Comparison of ENCODE assay signal across 8 mouse cellular contexts in genomic region chr15:77220137-77220536, GRCm38 (mm10).
A peak's percentile ranks its signal among the peaks of the same experiment; 100 is the strongest.
DNase-seq lines count a peak whose midpoint lies in the region; ATAC-seq and TF ChIP-seq lines count a peak whose summit lies in the region.

No protein-coding gene starts in this region.

- peak overlapping the region; percentile 64 for H3K27ac ChIP-seq in brown adipose tissue, adult 24 weeks (replicated peaks; ENCODE audit: low read depth, low read length)
- peak overlapping the region; percentile 50; the same call in 1 of the 2 replicates for H3K27ac ChIP-seq in heart, postnatal 0 days (ENCODE audit: low read depth)
- no peak overlapping the region for H3K27ac ChIP-seq in liver, embryonic 14.5 days

- H3K36me3 ChIP-seq in heart, postnatal 0 days (replicated peaks; ENCODE audit: control insufficient read depth, insufficient read depth, low read length) = 0 out of 2 replicates have a peak, but pooled peaks cover 3% of the 10 kb centered on the region
- H3K36me3 ChIP-seq in liver, embryonic 14.5 days (replicated peaks; ENCODE audit: control insufficient read depth, insufficient read depth, low read depth) = no peaks in the 10 kb centered on the region

- TF ChIP-seq EP300 in heart, postnatal 0 days (IDR thresholded peaks at IDR 0.05; ENCODE audit: low read depth) = no peak; the same call in 1 of the 2 replicates
- TF ChIP-seq EP300 in liver, embryonic 14.5 days (IDR thresholded peaks at IDR 0.05; ENCODE audit: low read depth) = no peak

- peak; percentile 40 for DNase-seq in ovary, postnatal 36 days (ENCODE audit: low spot score)
- no peak for DNase-seq in ovary, postnatal 14 days (ENCODE audit: low spot score)
- peak; percentile 76 for DNase-seq in heart, postnatal 0 days (ENCODE audit: low spot score)
- DNase-seq in liver, embryonic 14.5 days (ENCODE audit: low read depth in 3 of 3, low spot score in 3 of 3) = no peak
- DNase-seq in right cerebral cortex, postnatal 10 days (ENCODE audit: low spot score in 2 of 2) = no peak
- DNase-seq in thymus, postnatal 10 days (ENCODE audit: low spot score in 2 of 2) = no peak

- no peak overlapping the region for H3K4me2 ChIP-seq in heart, postnatal 0 days (ENCODE audit: low read depth, low read length)
- no peak overlapping the region for H3K4me2 ChIP-seq in liver, embryonic 14.5 days (ENCODE audit: low read depth)

- ATAC-seq in heart, postnatal 0 days (ENCODE audit: insufficient read depth, low read depth) = peak; percentile 58
- ATAC-seq in liver, embryonic 14.5 days (ENCODE audit: insufficient read depth) = peak; percentile 18; the same call in 1 of the 2 replicates
- ATAC-seq in erythroblast, adult 5-6 weeks (replicated peaks; ENCODE audit: low FRiP score, poor library complexity, severe bottlenecking) = no peak

- H3K9me3 ChIP-seq in heart, postnatal 0 days (replicated peaks; ENCODE audit: control insufficient read depth, low read length) = no peaks in the 10 kb centered on the region
- H3K9me3 ChIP-seq in liver, embryonic 14.5 days (ENCODE audit: control insufficient read depth, low read length) = no peaks in the 10 kb centered on the region

- no peaks in the 10 kb centered on the region for H3K27me3 ChIP-seq in heart, postnatal 0 days (ENCODE audit: control insufficient read depth, insufficient read depth, low read length)
- H3K27me3 ChIP-seq in liver, embryonic 14.5 days (ENCODE audit: control insufficient read depth, insufficient read depth, low read length) = no peaks in the 10 kb centered on the region

- H3K4me3 ChIP-seq in brown adipose tissue, adult 24 weeks (ENCODE audit: insufficient read depth, low read depth, low read length) = no peak overlapping the region
- H3K4me3 ChIP-seq in heart, postnatal 0 days (ENCODE audit: low read depth, low read length) = no peak overlapping the region
- no peak overlapping the region for H3K4me3 ChIP-seq in liver, embryonic 14.5 days (ENCODE audit: insufficient read depth in 1 of 2, low read depth in 2 of 2, low read length in 2 of 2)

- H3K9ac ChIP-seq in heart, postnatal 0 days (replicated peaks; ENCODE audit: low read depth, low read length) = no peak overlapping the region
- H3K9ac ChIP-seq in liver, embryonic 14.5 days (replicated peaks) = no peak overlapping the region

- TF ChIP-seq CTCF in heart, postnatal 0 days (IDR thresholded peaks at IDR 0.05; ENCODE audit: low read depth) = peak; percentile 74
- peak; percentile 47 for TF ChIP-seq CTCF in liver, embryonic 14.5 days (IDR thresholded peaks at IDR 0.05; ENCODE audit: low read depth)

- H3K4me1 ChIP-seq in brown adipose tissue, adult 24 weeks (ENCODE audit: control insufficient read depth, insufficient read depth, insufficient read length, low read length) = peaks cover 14% of the 10 kb centered on the region
- peaks cover 32% of the 10 kb centered on the region for H3K4me1 ChIP-seq in heart, postnatal 0 days (ENCODE audit: control insufficient read depth, insufficient read depth)
- H3K4me1 ChIP-seq in liver, embryonic 14.5 days (replicated peaks; ENCODE audit: control insufficient read depth in 2 of 2, insufficient read depth in 2 of 2, low read length in 1 of 2) = peaks cover 0 to 7% of the 10 kb centered on the region in 2 experiments; a peak in 1 of 4 replicates

Comparison
In these comparisons a context has a peak if more than half of its experiments do, and no peak if none do; other contexts are left out.
1. DNase-seq: peak in ovary, postnatal 36 days (single experiment) and heart, postnatal 0 days (single experiment); none in ovary, postnatal 14 days (single experiment), liver, embryonic 14.5 days (0 of 3), right cerebral cortex, postnatal 10 days (0 of 2) and thymus, postnatal 10 days (0 of 2).